Mouse (Mus musculus) CH12F3 (cell line): ENCODE measurements around the gene Usf1.

Experiments
- in situ Hi-C: fragments of 300-500 bp; cut with MboI; formaldehyde crosslinking; loops from 2 replicates; pipeline ENCODE4 v1.14.3; 2020; ENCODE audit warnings: low sequenced_read_pairs

Usf1 gene

GRCm38 (mm10) chr1:171413608-171414007, 2.5 kb downstream of the Usf1 start:
- in situ Hi-C loops: no loop called here

GRCm38 (mm10) chr1:171418660-171419059, 7.5 kb downstream of the Usf1 start, which contains the start of gene Tstd1:
Gene Tstd1 (plus strand): TSS chr1:171418872.
- in situ Hi-C loops: no loop called here

GRCm38 (mm10) chr1:171419291-171419882, 8.3 kb downstream of the Usf1 start:
- in situ Hi-C loops: no loop called here

GRCm38 (mm10) chr1:171419905-171420304, 8.8 kb downstream of the Usf1 start:
- in situ Hi-C loops: no loop called here

- in situ Hi-C loops: no loop called here
These were observed 11.5 kb downstream of the Usf1 start for GRCm38 (mm10) chr1:171422504-171423095.

- in situ Hi-C loops: no loop called here
These were observed 13.5 kb downstream of the Usf1 start for GRCm38 (mm10) chr1:171424638-171425037.

GRCm38 (mm10) chr1:171425126-171425525, 14.0 kb downstream of the Usf1 start:
- in situ Hi-C loops: no loop called here

GRCm38 (mm10) chr1:171432158-171432557, 21.0 kb downstream of the Usf1 start:
- in situ Hi-C loops: no loop called here

GRCm38 (mm10) chr1:171435288-171435814, 24.2 kb downstream of the Usf1 start:
- in situ Hi-C loops: no loop called here

- in situ Hi-C loops: no loop called here
These were observed 24.9 kb downstream of the Usf1 start for GRCm38 (mm10) chr1:171435974-171436373.

GRCm38 (mm10) chr1:171437264-171438013, 26.3 kb downstream of the Usf1 start, which contains the start of gene F11r:
Gene F11r (plus strand): TSS chr1:171437535.
- in situ Hi-C loops: no loop called here

GRCm38 (mm10) chr1:171438014-171438670, 27.0 kb downstream of the Usf1 start:
- in situ Hi-C loops: no loop called here

- in situ Hi-C loops: no loop called here
These were observed 28.0 kb downstream of the Usf1 start for GRCm38 (mm10) chr1:171439072-171439471.

GRCm38 (mm10) chr1:171440025-171440725, 29.1 kb downstream of the Usf1 start:
- in situ Hi-C loops: no loop called here

- in situ Hi-C loops: no loop called here
These were observed 30.6 kb downstream of the Usf1 start for GRCm38 (mm10) chr1:171441466-171442412.

- in situ Hi-C loops: no loop called here
These were observed 31.3 kb downstream of the Usf1 start for GRCm38 (mm10) chr1:171442413-171442760.

GRCm38 (mm10) chr1:171445050-171445449, 33.9 kb downstream of the Usf1 start:
- in situ Hi-C loops: no loop called here

- in situ Hi-C loops: no loop called here
These were observed 35.7 kb downstream of the Usf1 start for GRCm38 (mm10) chr1:171446854-171447253.

- in situ Hi-C loops: no loop called here
These were observed 36.6 kb downstream of the Usf1 start for GRCm38 (mm10) chr1:171447692-171448091.

GRCm38 (mm10) chr1:171450062-171450461, 38.9 kb downstream of the Usf1 start:
- in situ Hi-C loops: no loop called here
